Mouse (Mus musculus): ENCODE measurements around the gene Tulp2. TPM values are rescaled to one million over a fixed set of nuclear protein-coding genes. Genes with fewer than 3 reads are reported as not detected.
"Not testable (repeated sequence)": the region's sequence is repeated elsewhere in the genome, so short reads cannot be mapped to it uniquely, and the experiment has no call there.

Tulp2 gene
- polyA plus RNA-seq, 1 experiment from 2014 or later: 0.22 TPM

DNA sequence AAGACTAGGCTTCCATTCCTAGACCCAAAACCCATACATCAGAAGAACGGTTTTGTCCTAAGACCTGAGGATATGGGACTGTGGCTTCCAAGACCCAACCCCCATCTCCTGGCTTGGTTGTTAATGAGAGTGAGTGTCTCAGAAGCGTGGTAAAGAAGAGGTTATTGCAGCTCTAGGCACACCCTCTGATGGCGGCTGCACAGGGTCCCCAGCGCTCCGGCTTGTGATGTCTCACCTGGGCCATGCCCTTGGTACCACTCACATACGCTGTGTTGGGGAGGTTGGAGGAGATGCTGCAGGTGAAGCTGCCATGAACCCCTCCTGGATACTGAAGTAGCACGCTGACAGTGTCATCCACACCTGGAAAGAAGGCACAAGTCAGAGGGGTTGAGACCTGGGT lies 2.9 kb upstream of the Tulp2 start:
- Histone ChIP-seq H3K4me1 (no peaks in the 10 kb centered on the region), H3K9ac (no peak overlapping the region), H3K4me3 (no peak overlapping the region), H3K9me3 (replicated peaks) (no peaks in the 10 kb centered on the region), H3K27ac (no peak overlapping the region), H3K4me2 (no peak overlapping the region), H3K27me3 (no peaks in the 10 kb centered on the region), H3K36me3 (ENCODE audit: poor library complexity, severe bottlenecking) (no peaks in the 10 kb centered on the region)
- no peak for ATAC-seq
- 95% methylated on average over 7 of the region's 7 CpGs for WGBS

DNA sequence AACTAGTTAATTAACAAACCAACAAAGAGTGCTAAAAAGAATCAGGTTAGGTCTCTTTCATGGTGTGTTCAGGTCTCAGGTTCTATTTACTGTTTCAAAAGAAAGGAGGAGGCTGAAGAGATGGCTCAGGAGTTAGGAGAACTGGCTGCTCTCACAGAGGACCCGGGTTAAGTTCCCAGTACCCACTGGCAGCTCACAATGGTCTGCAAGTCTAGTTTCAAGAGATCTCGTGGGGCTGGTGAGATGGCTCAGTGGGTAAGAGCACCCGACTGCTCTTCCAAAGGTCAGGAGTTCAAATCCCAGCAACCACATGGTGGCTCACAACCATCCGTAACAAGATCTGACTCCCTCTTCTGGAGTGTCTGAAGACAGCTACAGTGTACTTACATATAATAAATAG lies 1.4 kb upstream of the Tulp2 start:
- not testable (repeated sequence) for H3K4me3 ChIP-seq; H3K36me3 ChIP-seq (ENCODE audit: poor library complexity, severe bottlenecking); H3K9me3 ChIP-seq (replicated peaks); ATAC-seq; H3K27me3 ChIP-seq; H3K9ac ChIP-seq; H3K4me2 ChIP-seq; H3K4me1 ChIP-seq; H3K27ac ChIP-seq
- WGBS: 79% methylated on average over 4 of the region's 4 CpGs

DNA sequence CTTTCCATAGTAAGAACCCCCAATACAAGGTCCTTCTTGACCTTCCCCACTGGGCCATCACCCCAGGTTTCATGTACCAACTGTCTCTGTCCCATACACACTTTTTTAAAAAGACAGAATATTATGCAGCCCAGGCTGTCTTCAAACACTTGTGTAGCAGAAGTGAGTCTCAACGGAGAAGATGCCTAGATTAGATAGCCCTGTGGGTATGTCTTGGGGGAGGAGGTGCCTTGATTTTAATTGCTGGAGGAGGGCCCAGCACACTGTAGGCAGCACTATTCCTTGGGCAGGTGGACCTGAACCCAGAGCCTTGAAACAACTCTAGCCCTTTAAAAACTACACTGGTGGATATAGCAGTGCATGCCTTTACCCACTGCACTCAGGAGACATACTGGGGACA lies 489 bp downstream of the Tulp2 start:
- no peaks in the 10 kb centered on the region for H3K36me3 ChIP-seq (ENCODE audit: poor library complexity, severe bottlenecking)
- H3K4me2 ChIP-seq: no peak overlapping the region
- ATAC-seq: no peak
- H3K4me1 ChIP-seq: no peaks in the 10 kb centered on the region
- H3K9me3 ChIP-seq (replicated peaks): no peaks in the 10 kb centered on the region
- no peak overlapping the region for H3K4me3 ChIP-seq
- H3K9ac ChIP-seq: no peak overlapping the region
- H3K27me3 ChIP-seq: no peaks in the 10 kb centered on the region
- WGBS: 98% methylated on average over 1 of the region's 1 CpGs
- no peak overlapping the region for H3K27ac ChIP-seq

DNA sequence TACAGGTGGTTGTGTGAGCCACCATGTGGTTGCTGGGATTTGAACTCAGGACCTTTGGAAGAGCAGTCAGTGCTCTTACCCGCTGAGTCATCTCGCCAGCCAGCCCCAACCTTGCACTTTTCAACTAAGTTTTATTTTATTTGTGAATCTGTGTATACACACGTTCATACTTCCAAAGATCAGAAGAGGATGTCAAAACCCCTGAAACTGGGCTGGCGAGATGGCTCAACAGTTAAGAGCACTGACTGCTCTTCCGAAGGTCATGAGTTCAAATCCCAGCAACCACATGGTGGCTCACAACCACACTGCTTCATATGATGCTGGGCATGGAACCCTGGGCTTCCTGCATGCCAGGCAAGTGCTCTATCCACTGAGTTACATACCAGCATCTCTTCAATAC lies 3.3 kb downstream of the Tulp2 start:
- H3K4me1 ChIP-seq: peaks cover 14% of the 10 kb centered on the region; the same call in 1 of the 2 replicates
- H3K9ac ChIP-seq; H3K4me3 ChIP-seq; ATAC-seq; H3K4me2 ChIP-seq; H3K9me3 ChIP-seq (replicated peaks); H3K27me3 ChIP-seq; H3K36me3 ChIP-seq (ENCODE audit: poor library complexity, severe bottlenecking); H3K27ac ChIP-seq: not testable (repeated sequence)
- WGBS: 92% methylated on average over 5 of the region's 5 CpGs

DNA sequence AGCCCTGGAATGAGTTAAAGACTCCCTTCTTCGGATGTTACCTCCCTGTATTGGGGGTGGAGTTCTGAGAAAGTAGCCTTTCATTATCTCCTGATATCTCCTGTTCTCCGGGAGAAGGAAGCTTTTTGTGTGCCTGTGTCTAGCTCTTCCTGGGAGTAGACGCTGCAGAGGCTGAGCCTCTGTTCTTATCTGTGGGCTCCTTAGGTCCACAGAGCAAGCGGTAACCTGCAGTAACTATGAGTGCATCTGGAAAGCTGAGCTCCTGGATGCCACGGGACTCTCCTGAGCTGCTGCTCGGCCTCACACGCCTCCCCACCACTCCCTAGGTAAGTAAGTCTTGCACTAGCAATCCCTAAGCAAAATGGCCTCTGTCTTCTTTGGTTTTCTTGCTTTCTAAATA lies 4.5 kb downstream of the Tulp2 start:
- Histone ChIP-seq H3K36me3 (ENCODE audit: poor library complexity, severe bottlenecking) (no peaks in the 10 kb centered on the region), H3K9me3 (replicated peaks) (no peaks in the 10 kb centered on the region), H3K4me2 (no peak overlapping the region), H3K27ac (no peak overlapping the region), H3K9ac (no peak overlapping the region), H3K4me1 (peaks cover 19% of the 10 kb centered on the region), H3K4me3 (no peak overlapping the region), H3K27me3 (no peaks in the 10 kb centered on the region)
- ATAC-seq: no peak
- 85% methylated on average over 7 of the region's 7 CpGs for WGBS

DNA sequence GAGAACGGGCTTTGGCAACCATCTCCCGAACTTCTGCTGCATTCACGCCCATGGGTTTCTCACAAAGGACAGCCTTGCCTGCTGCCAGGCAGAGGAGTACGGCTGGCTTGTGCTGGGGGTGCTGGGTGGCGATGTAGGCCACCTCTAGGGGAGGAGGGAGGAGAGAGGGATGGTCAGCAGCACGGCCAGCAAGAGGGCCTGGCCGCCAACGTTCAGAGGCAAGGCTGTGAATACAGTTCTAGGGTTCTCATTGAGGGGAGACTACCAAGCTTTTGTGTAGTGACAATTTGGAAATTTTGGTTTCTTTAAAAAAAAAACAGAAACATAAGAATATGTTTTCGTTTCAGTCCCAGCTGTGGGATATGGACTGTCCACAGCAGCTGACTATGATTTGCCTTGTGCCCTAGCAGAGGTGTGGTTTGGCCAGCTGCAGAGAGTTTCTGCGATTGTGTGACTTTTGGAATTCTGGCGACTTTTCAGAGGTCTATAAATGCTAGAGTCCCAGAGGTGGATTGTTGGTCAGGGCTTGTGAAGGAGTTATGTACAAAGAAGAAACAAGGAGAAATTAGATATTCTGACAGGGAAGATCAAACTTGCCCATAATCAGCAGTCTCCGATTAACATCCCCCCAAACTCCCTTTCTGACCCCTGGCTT lies 5.2 kb downstream of the Tulp2 start, which contains the start of gene Gm45808:
Gene Gm45808, minus strand, starts transcription at position 51 of the 655 bp plus-strand sequence.
- ATAC-seq: no peak
- H3K9me3 ChIP-seq (replicated peaks): no peaks in the 10 kb centered on the region

DNA sequence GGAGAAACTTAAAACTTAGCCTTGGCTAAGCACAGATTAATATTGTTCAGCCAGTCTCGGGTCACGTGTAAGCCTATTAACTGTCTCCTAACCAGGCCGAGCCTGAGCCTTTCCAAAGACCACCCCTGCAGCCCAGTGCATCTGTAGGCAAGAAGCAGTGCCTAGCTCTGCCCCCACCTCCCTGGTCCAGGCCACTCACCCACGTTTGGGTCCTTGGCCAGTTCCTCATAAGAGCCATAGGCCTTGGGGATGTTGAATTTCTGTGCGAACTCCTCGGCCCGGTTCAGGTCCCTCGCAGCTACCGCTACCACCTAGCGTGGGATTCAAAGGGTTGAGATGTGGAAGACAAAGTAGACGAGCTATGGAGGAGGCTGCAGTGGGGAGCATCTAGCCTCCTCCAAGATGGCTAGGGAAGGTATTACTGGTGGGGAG lies 6.2 kb downstream of the Tulp2 start:
- Histone ChIP-seq H3K4me3 (peak overlapping the region; percentile 44), H3K4me2 (peak overlapping the region; percentile 69), H3K9me3 (replicated peaks) (no peaks in the 10 kb centered on the region), H3K4me1 (peaks cover 20% of the 10 kb centered on the region), H3K27ac (peak overlapping the region; percentile 55), H3K27me3 (no peaks in the 10 kb centered on the region), H3K36me3 (ENCODE audit: poor library complexity, severe bottlenecking) (peaks cover 12% of the 10 kb centered on the region), H3K9ac (peak overlapping the region; percentile 65)
- ATAC-seq: peak; percentile 69
- 10% methylated on average over 11 of the region's 11 CpGs for WGBS

More for the DNA sequence above, 5.2 kb downstream of the Tulp2 start, which contains the start of gene Gm45808:
- Histone ChIP-seq H3K36me3 (ENCODE audit: poor library complexity, severe bottlenecking) (peaks cover 2% of the 10 kb centered on the region; the same call in 1 of the 2 replicates), H3K4me3 (no peak within 1 kb of the TSS), H3K27ac (no peak within 1 kb of the TSS; the same call in 1 of the 2 replicates), H3K9ac (no peak within 1 kb of the TSS), H3K27me3 (no peaks in the 10 kb centered on the region), H3K4me1 (peaks cover 20% of the 10 kb centered on the region), H3K4me2 (0 out of 2 replicates have a peak within 1 kb of the TSS, but pooled peaks have one; percentile 69)
- WGBS: 85% methylated on average over 12 of the region's 12 CpGs

DNA sequence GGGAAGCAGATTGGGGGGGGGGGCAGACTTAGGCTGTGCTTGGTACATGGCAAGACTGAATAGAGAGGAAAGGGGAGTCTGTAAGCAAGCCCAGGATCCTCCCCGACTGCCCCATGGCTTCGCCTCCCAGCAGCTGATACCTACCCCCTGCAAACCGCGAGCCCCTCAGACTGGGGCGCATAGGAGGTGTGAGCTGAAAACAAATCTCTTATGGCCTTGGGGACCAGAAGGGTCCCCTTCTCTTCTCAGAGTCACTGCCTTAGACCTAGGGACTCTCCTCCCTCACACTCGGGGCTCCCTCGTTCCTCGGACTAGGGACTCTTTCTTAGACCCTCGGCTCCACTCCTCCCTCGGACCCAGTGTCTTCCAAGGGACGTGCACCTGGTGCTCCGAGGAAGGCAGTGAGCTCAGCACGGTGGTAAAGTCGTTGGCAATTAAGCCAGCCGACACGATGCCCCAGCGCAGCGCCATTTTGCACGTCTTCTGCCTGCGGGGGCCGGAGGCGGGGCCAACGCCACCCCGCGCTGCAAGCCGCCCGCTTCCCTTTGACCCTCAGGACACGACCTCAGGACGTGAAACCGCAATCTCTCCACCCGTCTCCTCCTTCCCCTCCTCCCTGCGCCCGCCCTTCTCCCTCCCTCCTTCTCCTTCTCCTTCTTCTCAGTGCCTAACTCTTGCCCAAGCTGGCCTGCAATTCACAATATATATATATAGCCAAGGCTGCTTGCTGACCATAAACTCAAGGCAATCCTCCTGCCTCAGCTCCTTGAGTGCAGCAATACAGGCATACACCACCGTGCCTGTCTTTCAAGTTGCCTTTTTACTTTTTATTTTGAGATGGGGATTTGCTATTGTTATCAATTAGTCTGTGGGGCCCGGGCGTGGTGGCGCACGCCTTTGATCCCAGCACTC lies 6.9 kb downstream of the Tulp2 start, which contains the start of gene Dhdh:
Gene Dhdh, minus strand, starts transcription at position 513 of the 912 bp plus-strand sequence.
- Histone ChIP-seq H3K36me3 (ENCODE audit: poor library complexity, severe bottlenecking) (peaks cover 18% of the 10 kb centered on the region), H3K4me2 (peak within 1 kb of the TSS; percentile 69), H3K4me1 (peaks cover 20% of the 10 kb centered on the region), H3K9ac (peak within 1 kb of the TSS; percentile 65), H3K27me3 (no peaks in the 10 kb centered on the region), H3K27ac (peak within 1 kb of the TSS; percentile 55), H3K9me3 (replicated peaks) (no peaks in the 10 kb centered on the region), H3K4me3 (peak within 1 kb of the TSS; percentile 44)
- WGBS: 7% methylated on average over 38 of the region's 38 CpGs
- peak; percentile 75 for ATAC-seq

DNA sequence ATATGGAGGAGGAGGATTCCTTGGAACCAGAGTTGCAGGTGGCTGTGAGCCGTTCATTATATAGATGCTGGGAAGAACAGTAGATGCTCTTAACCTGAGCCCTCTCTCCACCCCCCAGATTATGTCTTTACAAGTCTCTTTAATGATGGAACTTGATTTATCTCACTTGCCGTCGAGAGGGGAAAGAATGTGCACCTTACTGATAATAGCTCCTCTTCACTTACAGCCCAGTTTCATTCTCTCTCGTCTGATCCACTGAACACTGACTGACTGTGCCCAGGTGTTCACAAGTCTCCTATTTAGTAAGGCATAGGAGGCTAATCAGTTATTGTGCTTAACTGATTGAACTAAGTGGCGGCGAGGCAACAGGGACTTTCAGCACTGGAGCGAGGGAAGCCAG lies 7.9 kb downstream of the Tulp2 start:
- Histone ChIP-seq H3K27ac (no peak overlapping the region), H3K4me2 (no peak overlapping the region), H3K9ac (no peak overlapping the region), H3K27me3 (no peaks in the 10 kb centered on the region), H3K9me3 (replicated peaks) (no peaks in the 10 kb centered on the region), H3K4me3 (no peak overlapping the region), H3K36me3 (ENCODE audit: poor library complexity, severe bottlenecking) (peaks cover 29% of the 10 kb centered on the region), H3K4me1 (peaks cover 20% of the 10 kb centered on the region)
- no peak for ATAC-seq
- WGBS: 85% methylated on average over 7 of the region's 7 CpGs

DNA sequence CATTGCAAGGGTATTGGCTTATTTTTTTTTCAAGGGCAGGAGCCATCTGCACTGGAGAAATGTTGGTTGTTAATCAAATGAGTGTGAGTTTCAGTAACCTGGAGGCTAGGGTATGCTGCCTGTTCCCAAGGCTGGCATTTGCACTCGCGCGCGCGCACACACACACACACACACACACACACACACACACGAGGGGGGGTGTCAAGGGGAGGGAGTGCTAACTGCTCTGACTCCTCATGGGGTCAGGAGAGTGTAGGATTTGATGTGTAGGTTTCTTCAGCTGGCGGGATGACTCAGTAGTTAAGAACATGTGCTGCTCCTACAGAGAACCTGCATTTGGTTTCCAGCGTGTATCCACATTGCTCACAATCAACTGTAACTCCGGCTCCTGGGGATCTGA lies 9.1 kb downstream of the Tulp2 start:
- H3K27ac ChIP-seq: no peak overlapping the region
- no peak overlapping the region for H3K9ac ChIP-seq
- WGBS: 61% methylated on average over 9 of the region's 9 CpGs
- H3K9me3 ChIP-seq (replicated peaks): no peaks in the 10 kb centered on the region
- no peaks in the 10 kb centered on the region for H3K27me3 ChIP-seq
- no peak overlapping the region for H3K4me2 ChIP-seq
- peaks cover 41% of the 10 kb centered on the region for H3K36me3 ChIP-seq (ENCODE audit: poor library complexity, severe bottlenecking)
- H3K4me1 ChIP-seq: peaks cover 20% of the 10 kb centered on the region
- ATAC-seq: no peak
- H3K4me3 ChIP-seq: no peak overlapping the region

DNA sequence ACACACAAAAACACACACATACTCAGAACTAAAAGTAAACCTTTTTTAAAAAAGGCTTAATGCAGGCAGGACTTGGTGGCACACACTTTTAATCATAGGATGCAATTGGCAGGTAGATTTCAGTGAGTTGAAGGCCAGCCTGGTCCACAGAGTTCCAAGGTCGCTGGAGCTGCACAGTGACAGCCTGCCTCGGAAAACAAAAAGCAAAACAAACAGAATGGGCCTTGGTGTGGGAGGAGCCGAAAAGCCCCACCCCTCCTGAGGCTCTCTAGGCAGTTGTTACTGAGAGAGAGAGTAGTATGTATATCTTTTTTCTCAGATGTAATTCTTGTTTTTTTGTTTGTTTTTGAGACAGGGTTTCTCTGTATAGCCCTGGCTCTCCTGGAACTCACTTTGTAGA lies 9.6 kb downstream of the Tulp2 start:
- ATAC-seq: no peak
- no peaks in the 10 kb centered on the region for H3K9me3 ChIP-seq (replicated peaks)
- no peak overlapping the region for H3K4me3 ChIP-seq
- H3K9ac ChIP-seq: no peak overlapping the region
- no peaks in the 10 kb centered on the region for H3K27me3 ChIP-seq
- H3K36me3 ChIP-seq (ENCODE audit: poor library complexity, severe bottlenecking): peaks cover 45% of the 10 kb centered on the region
- H3K4me2 ChIP-seq: no peak overlapping the region
- WGBS: 21% methylated on average over 3 of the region's 3 CpGs
- no peak overlapping the region for H3K27ac ChIP-seq
- peaks cover 20% of the 10 kb centered on the region for H3K4me1 ChIP-seq

DNA sequence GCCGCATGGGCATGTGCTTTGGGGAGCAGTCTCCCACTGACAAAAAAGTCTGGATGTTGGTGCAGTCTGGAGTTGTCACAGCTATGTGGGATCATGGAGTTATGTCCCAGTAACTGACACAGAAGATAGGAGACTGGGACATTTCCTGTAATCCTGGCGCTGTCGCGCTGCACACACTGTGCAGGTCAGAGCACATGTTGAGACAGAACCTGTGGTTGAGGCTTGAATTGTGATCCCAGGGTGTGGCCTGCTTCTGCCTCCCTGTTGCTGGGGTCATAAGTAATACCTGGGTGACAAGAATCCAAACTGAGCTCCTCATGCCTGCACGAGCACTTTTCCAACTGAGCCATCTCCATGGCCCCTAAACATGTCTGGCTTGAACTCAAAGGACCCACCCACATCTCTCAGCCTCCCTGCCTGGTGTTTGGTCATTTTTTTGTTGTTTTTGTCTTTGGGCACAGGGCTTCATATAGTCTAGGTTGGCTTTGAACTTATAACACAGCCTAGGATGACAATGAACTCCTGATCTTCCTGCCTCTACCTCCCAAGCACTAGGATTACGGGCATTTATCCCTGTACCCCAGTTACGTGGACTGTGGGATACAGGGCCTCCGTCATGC lies 10.7 kb downstream of the Tulp2 start:
- ATAC-seq: no peak
- no peak overlapping the region for H3K9ac ChIP-seq
- H3K36me3 ChIP-seq (ENCODE audit: poor library complexity, severe bottlenecking): peaks cover 55% of the 10 kb centered on the region
- H3K9me3 ChIP-seq (replicated peaks): no peaks in the 10 kb centered on the region
- H3K27ac ChIP-seq: no peak overlapping the region
- H3K4me2 ChIP-seq: no peak overlapping the region
- H3K4me3 ChIP-seq: no peak overlapping the region
- no peaks in the 10 kb centered on the region for H3K27me3 ChIP-seq
- H3K4me1 ChIP-seq: peaks cover 20% of the 10 kb centered on the region
- WGBS: 94% methylated on average over 8 of the region's 8 CpGs

All from forebrain, embryonic 13.5 days (tissue).